Mouse (Mus musculus) liver, adult 2 months (tissue): ENCODE measurements around the gene Zfp287. TPM values are rescaled to one million over a fixed set of nuclear protein-coding genes. Genes with fewer than 3 reads are reported as not detected.

Experiments used
- DNase-seq: peaks from one replicate; pipeline ENCODE4 v3.0.0-alpha.2; 2011; ENCODE audit warnings: low read depth, low spot score; ENCODE audit errors: extremely low read depth
- H3K27ac ChIP-seq: fragments of 200-500 bp; replicated peaks from 2 replicates; pipeline ENCODE4 v1.5.1; 2012; ENCODE audit warnings: low read depth, mild to moderate bottlenecking, control low read depth, inconsistent platforms, low read length; ENCODE audit not compliant: insufficient read depth
- H3K27me3 ChIP-seq: fragments of 200-500 bp; 2 replicates; pipeline ENCODE4 v1.6.1; 2012; ENCODE audit warnings: mild to moderate bottlenecking, moderate library complexity, low read length, inconsistent platforms; ENCODE audit not compliant: control insufficient read depth, insufficient read depth
- H3K36me3 ChIP-seq: fragments of 200-500 bp; 2 replicates; pipeline ENCODE4 v1.6.1; 2012; ENCODE audit warnings: low read length, inconsistent platforms; ENCODE audit not compliant: control insufficient read depth, insufficient read depth
- H3K4me1 ChIP-seq: fragments of 200-500 bp; 2 replicates; pipeline ENCODE4 v1.6.1; 2011; ENCODE audit warnings: low read length; ENCODE audit not compliant: control insufficient read depth, insufficient read depth
- H3K4me3 ChIP-seq: fragments of 200-500 bp; 2 replicates; pipeline ENCODE4 v1.5.1; 2011; ENCODE audit warnings: low read depth, mild to moderate bottlenecking, control low read depth, low read length, moderate library complexity; ENCODE audit not compliant: insufficient read depth
- H3K79me2 ChIP-seq: fragments of 200-500 bp; 2 replicates; pipeline ENCODE4 v1.6.1; 2012; ENCODE audit warnings: inconsistent platforms, mild to moderate bottlenecking, low read length, moderate library complexity; ENCODE audit not compliant: control insufficient read depth, insufficient read depth
- H3K9ac ChIP-seq: fragments of 200-500 bp; 2 replicates; pipeline ENCODE4 v1.6.1; 2012; ENCODE audit warnings: low read depth, mild to moderate bottlenecking, control low read depth, inconsistent platforms, low read length
- CTCF ChIP-seq: fragments of 200-500 bp; IDR thresholded peaks from 2 replicates; pipeline ENCODE4 v1.5.1; 2011; ENCODE audit warnings: low read depth, low read length, control low read depth
- POLR2A ChIP-seq: fragments of 200-500 bp; IDR thresholded peaks from 2 replicates; pipeline ENCODE4 v1.6.1; 2011; ENCODE audit warnings: low read length, control low read depth; ENCODE audit not compliant: insufficient read depth; ENCODE audit errors: extremely low read depth
- WGBS: fragments of 180-500 bp; shearing (Covaris S2); methylation state at CpG from one replicate; pipeline ENCODE4 v1.1.7; 2018; 5-methylcytosine and 5-hydroxymethylcytosine counted together
- polyA plus RNA-seq: library from polyadenylated mRNA; depleted of rRNA; stranded (reverse); fragments of >200 nt; gene quantifications from 2 replicates; pipeline ENCODE4 v1.2.3, GENCODE M21; 2012
- total RNA-seq: library from RNA; depleted of rRNA; stranded (reverse); fragments of >200 nt; gene quantifications from 2 replicates; pipeline ENCODE4 v1.2.3, GENCODE M21; 2014

The Zfp287 gene
- total and polyA plus RNA-seq, 2 experiments: 0.26 to 0.55 TPM

DNA sequence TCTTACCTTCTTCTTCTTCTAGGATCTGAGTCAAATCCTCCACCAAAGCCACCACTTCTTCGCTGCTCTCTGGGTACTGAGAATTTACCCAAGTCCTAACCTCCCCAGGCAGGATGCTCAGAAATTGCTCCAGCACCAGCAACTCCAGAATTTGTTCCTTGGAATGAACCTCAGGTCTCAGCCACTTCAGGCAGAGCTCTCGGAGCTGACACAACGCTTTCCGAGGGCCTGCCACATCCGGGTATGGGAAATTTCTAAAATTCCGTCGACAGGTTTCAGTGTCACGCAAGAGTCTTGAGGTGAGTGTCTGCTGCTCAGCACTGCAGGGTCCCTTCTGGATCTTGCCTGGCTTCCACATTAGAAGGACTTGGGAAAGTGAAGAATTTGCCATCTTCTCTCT lies 3.4 kb downstream of the Zfp287 start:
- whole genome bisulfite sequencing: 93% methylated on average over 8 of the region's 8 CpGs
- no peak for DNase-seq
- H3K79me2 ChIP-seq: no peaks in the 10 kb centered on the region
- peaks cover 5% of the 10 kb centered on the region for H3K27me3 ChIP-seq
- no peak overlapping the region for H3K27ac ChIP-seq
- H3K36me3 ChIP-seq: no peaks in the 10 kb centered on the region
- TF ChIP-seq CTCF (no peak), POLR2A (no peak)
- H3K4me1 ChIP-seq: peaks cover 5% of the 10 kb centered on the region; the same call in 1 of the 2 replicates
- no peak overlapping the region for H3K4me3 ChIP-seq
- no peak overlapping the region for H3K9ac ChIP-seq

DNA sequence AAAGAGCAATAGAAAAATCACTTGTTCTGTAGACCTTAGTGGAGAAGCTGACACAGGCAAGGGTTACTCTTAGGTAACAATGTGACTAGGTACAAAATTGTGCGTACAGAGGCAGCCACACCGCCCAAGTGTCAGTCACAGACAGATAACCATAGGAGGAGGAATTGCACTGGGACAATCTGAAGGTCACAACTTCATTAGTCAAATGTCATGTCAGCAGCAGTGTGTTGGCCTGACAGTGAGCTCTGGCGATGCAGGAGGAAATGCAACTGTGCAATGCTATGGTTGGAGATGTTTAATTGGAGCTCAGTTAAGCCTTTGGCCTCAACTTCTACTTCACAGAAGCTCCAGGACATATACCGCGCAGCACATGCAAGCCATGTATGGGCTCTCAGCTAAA lies 21.0 kb downstream of the Zfp287 start:
- no peak for DNase-seq

DNA sequence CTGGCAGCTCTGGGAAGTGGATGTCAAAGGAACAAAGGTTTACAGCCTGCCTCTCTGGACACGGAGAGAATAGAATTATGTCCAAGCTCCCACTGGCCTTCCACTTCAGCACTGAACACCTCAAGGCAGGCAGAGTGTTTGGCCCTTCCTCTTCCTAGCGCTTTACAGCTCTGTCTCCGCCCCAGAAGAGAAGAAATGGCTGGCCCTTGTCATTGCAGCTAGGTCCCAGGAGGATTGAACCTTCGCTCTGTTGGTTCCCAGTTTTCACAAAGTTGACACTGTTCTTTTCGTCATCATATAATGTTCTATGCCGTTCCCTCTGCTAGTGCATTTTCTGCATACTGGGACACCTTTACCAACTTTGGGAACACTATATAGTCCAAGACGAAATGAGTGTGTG lies 23.5 kb downstream of the Zfp287 start:
- H3K4me3 ChIP-seq: no peak overlapping the region
- no peak for TF ChIP-seq CTCF
- TF ChIP-seq POLR2A: no peak
- 85% methylated on average over 7 of the region's 7 CpGs for WGBS

More for the DNA sequence above, 21.0 kb downstream of the Zfp287 start:
- Histone ChIP-seq H3K4me1 (no peaks in the 10 kb centered on the region), H3K36me3 (no peaks in the 10 kb centered on the region), H3K27ac (no peak overlapping the region), H3K27me3 (no peaks in the 10 kb centered on the region), H3K4me3 (no peak overlapping the region), H3K79me2 (no peaks in the 10 kb centered on the region), H3K9ac (no peak overlapping the region)
- TF ChIP-seq CTCF (no peak), POLR2A (no peak)
- 66% methylated on average over 5 of the region's 5 CpGs for WGBS

DNA sequence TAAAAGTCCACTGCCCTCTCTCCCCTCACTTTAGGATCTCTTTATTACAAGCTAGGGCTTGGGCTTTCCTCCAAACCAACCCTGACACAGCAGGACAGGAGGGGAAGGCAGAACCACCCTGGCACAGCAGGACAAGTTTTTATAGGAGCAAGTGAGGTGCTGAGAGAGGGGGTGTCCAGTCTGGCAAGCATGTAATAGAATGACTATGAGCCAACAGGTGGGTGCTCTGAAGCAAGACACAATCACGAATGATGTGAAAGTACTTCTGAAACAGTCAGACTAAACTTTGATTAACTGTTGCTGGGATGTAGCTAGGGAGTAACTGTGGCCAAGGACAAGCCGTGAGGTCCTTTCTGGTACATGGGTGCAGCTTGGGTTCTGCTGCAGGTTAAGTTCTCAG lies 25.6 kb downstream of the Zfp287 start:
- no peak for DNase-seq
- H3K4me3 ChIP-seq: no peak overlapping the region
- 81% methylated on average over 2 of the region's 2 CpGs for WGBS
- H3K9ac ChIP-seq: no peak overlapping the region
- no peaks in the 10 kb centered on the region for H3K4me1 ChIP-seq
- no peaks in the 10 kb centered on the region for H3K79me2 ChIP-seq
- TF ChIP-seq POLR2A (no peak), CTCF (no peak)
- no peak overlapping the region for H3K27ac ChIP-seq
- H3K27me3 ChIP-seq: no peaks in the 10 kb centered on the region
- no peaks in the 10 kb centered on the region for H3K36me3 ChIP-seq

More for the DNA sequence above, 23.5 kb downstream of the Zfp287 start:
- no peak for DNase-seq
- Histone ChIP-seq H3K36me3 (no peaks in the 10 kb centered on the region), H3K79me2 (no peaks in the 10 kb centered on the region), H3K27ac (no peak overlapping the region), H3K9ac (no peak overlapping the region), H3K4me1 (no peaks in the 10 kb centered on the region), H3K27me3 (no peaks in the 10 kb centered on the region)

DNA sequence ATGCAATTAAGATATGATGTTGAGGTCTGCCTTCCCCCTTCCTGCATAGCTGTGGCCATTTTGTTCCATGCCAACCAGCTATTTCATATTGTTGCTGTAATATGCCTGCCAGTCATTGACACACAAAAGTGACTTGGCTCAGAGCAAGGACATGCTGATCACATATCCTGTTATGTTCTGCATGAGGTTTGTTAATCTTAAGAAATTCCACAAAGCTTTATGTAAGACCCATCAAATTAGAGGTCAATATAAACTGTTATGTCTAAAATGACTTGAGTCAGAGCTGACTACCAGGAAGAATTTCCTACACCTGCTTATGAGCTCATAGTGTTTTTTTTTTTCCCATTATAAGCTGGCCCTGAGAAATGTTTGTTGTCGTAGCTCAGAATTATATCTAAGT lies 30.5 kb downstream of the Zfp287 start:
- no peaks in the 10 kb centered on the region for H3K4me1 ChIP-seq
- no peak for DNase-seq
- H3K79me2 ChIP-seq: no peaks in the 10 kb centered on the region
- 0 out of 2 replicates have a peak, but pooled peaks cover 2% of the 10 kb centered on the region for H3K27me3 ChIP-seq
- H3K9ac ChIP-seq: no peak overlapping the region
- H3K36me3 ChIP-seq: no peaks in the 10 kb centered on the region
- TF ChIP-seq CTCF (no peak), POLR2A (no peak)
- no peak overlapping the region for H3K4me3 ChIP-seq
- no peak overlapping the region for H3K27ac ChIP-seq
- WGBS: 82% methylated on average over 1 of the region's 1 CpGs

DNA sequence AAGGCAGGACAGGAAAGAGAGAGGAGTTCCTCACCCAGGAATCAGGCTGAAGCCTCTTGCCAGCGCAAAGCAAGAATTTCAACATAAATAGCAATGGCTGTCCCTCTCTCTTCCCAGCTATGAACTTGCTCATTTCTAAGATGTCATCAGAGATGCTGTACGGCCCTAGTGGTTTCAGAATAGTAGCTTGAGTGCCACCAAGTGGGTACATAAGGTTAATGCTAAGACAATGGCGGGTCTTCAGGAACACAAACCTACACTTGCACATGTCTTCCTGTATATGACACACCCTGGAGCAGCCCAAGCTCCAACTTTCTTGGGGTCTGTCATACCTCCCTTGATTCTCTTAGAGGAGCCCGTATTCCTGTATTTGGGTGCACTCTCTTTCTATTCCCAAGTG lies 32.0 kb downstream of the Zfp287 start:
- no peaks in the 10 kb centered on the region for H3K36me3 ChIP-seq
- no peaks in the 10 kb centered on the region for H3K4me1 ChIP-seq
- H3K79me2 ChIP-seq: no peaks in the 10 kb centered on the region
- H3K27me3 ChIP-seq: 0 out of 2 replicates have a peak, but pooled peaks cover 2% of the 10 kb centered on the region
- no peak overlapping the region for H3K9ac ChIP-seq
- H3K27ac ChIP-seq: no peak overlapping the region
- DNase-seq: no peak
- TF ChIP-seq POLR2A (no peak), CTCF (no peak)
- 83% methylated on average over 4 of the region's 4 CpGs for WGBS
- H3K4me3 ChIP-seq: no peak overlapping the region
